Mouse (Mus musculus): ENCODE results near the gene Sh3rf3. TPM values are rescaled to one million over a fixed set of nuclear protein-coding genes. Genes with fewer than 3 reads are reported as not detected.

The Sh3rf3 gene
- polyA plus RNA-seq, 1 experiment = 6.0 TPM

DNA sequence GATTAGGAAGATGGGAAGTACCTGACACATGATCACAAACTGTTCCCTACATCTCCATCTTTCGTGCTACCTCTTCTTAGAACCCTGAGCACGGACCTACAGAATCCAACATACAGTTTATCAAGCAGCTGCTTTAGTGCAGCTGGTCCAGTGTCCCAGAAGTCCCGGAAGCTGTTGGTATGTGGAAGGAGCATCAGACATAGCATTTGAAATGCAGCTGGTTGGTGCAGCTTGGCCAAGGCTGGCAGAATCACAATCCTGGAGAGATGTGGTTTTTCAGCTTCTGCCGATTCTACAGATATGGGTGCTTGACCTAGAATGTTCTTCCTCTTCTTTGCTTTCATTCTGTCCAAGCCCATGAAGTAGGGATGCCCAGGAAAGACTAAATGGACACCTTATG, 64.7 kb downstream of the Sh3rf3 start:
- TF ChIP-seq CTCF (IDR thresholded peaks at IDR 0.05; ENCODE audit: borderline replicate concordance, control insufficient read depth, extremely low read depth, insufficient read depth, low read length, poor library complexity) = no peak
- no peak for TF ChIP-seq POLR2A (IDR thresholded peaks at IDR 0.05; ENCODE audit: control insufficient read depth, extremely low read depth, insufficient read depth, low read length, poor library complexity)
- Histone ChIP-seq H3K36me3 (ENCODE audit: control insufficient read depth, insufficient read depth, low read length) (no peaks in the 10 kb centered on the region), H3K27ac (ENCODE audit: control insufficient read depth, insufficient read depth, low read length) (no peak overlapping the region), H3K4me1 (replicated peaks; ENCODE audit: control insufficient read depth, insufficient read depth, low read length) (no peaks in the 10 kb centered on the region), H3K4me3 (ENCODE audit: control insufficient read depth, insufficient read depth, low read length) (no peak overlapping the region), H3K27me3 (ENCODE audit: control insufficient read depth, insufficient read depth, low read length) (no peaks in the 10 kb centered on the region)
- DNase-seq = no peak
- WGBS = 94% methylated on average over 4 of the region's 4 CpGs

DNA sequence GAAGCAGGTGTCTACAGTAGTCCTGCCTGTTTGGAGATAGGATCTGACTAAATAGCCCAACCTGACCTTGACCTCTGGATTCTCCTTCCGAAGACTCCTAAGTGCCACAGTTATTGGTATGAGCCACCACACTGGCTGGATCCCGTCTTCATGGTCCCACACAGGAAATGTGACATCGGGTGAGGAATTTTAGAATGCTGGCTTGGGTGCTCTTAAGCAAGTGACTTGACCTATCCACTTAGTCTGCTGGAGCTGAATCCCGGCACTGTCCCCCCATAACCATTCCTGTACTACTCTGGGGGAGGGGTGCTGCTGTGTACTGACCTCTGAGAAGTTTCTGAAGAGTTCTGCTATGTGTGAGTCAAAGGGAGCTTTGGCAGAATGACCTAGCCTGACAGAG, 65.5 kb downstream of the Sh3rf3 start:
- H3K4me1 ChIP-seq (replicated peaks; ENCODE audit: control insufficient read depth, insufficient read depth, low read length) = no peaks in the 10 kb centered on the region
- H3K4me3 ChIP-seq (ENCODE audit: control insufficient read depth, insufficient read depth, low read length) = no peak overlapping the region
- no peaks in the 10 kb centered on the region for H3K36me3 ChIP-seq (ENCODE audit: control insufficient read depth, insufficient read depth, low read length)
- WGBS = 95% methylated on average over 4 of the region's 4 CpGs
- TF ChIP-seq CTCF (IDR thresholded peaks at IDR 0.05; ENCODE audit: borderline replicate concordance, control insufficient read depth, extremely low read depth, insufficient read depth, low read length, poor library complexity) (no peak), POLR2A (IDR thresholded peaks at IDR 0.05; ENCODE audit: control insufficient read depth, extremely low read depth, insufficient read depth, low read length, poor library complexity) (no peak)
- no peak overlapping the region for H3K27ac ChIP-seq (ENCODE audit: control insufficient read depth, insufficient read depth, low read length)
- no peaks in the 10 kb centered on the region for H3K27me3 ChIP-seq (ENCODE audit: control insufficient read depth, insufficient read depth, low read length)
- no peak for DNase-seq

DNA sequence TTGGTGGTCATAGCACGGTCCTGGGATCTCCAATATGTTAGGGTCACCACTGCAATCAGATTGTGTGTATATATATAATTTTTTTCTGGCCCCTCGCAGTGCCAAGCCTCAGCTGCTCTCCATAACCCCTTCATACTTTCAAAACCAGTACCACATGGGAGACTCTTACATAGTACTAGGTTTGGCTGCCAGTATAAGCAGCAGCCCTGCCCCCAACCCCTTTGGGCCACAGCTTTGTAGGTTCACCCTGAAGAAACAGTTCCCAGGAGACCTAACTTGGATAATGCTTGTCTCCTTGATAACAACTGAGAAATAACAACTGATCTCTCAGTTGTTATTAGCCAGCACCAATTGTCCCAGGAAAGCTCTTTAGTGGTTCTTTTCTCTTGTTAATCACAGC, 69.6 kb downstream of the Sh3rf3 start:
- WGBS = 81% methylated on average over 2 of the region's 2 CpGs
- TF ChIP-seq POLR2A (IDR thresholded peaks at IDR 0.05; ENCODE audit: control insufficient read depth, extremely low read depth, insufficient read depth, low read length, poor library complexity) = no peak
- no peak for TF ChIP-seq CTCF (IDR thresholded peaks at IDR 0.05; ENCODE audit: borderline replicate concordance, control insufficient read depth, extremely low read depth, insufficient read depth, low read length, poor library complexity)
- H3K4me3 ChIP-seq (ENCODE audit: control insufficient read depth, insufficient read depth, low read length) = no peak overlapping the region
- H3K4me1 ChIP-seq (replicated peaks; ENCODE audit: control insufficient read depth, insufficient read depth, low read length) = no peaks in the 10 kb centered on the region
- no peaks in the 10 kb centered on the region for H3K36me3 ChIP-seq (ENCODE audit: control insufficient read depth, insufficient read depth, low read length)
- no peak overlapping the region for H3K27ac ChIP-seq (ENCODE audit: control insufficient read depth, insufficient read depth, low read length)
- H3K27me3 ChIP-seq (ENCODE audit: control insufficient read depth, insufficient read depth, low read length) = no peaks in the 10 kb centered on the region
- DNase-seq = no peak

DNA sequence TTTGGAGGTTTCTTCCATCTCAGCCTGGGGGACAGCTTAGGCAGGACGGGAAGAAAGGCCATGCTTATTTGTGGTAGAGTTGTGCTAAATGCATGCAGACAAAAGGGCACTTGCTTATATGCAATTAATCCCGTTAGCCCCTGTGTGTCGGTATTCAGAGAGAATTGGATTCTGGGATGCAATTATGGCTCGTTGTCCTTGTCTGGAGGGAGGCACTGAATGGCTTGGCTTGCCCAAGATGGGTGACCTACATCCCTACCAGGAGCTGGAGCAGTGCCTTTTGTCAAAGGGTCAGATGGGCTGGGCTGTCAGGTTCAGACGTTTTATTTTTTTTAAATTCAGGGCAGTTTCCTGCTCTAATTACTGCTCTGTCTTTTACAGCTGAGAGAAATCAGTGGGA, 72.2 kb downstream of the Sh3rf3 start:
- H3K36me3 ChIP-seq (ENCODE audit: control insufficient read depth, insufficient read depth, low read length) = no peaks in the 10 kb centered on the region
- TF ChIP-seq POLR2A (IDR thresholded peaks at IDR 0.05; ENCODE audit: control insufficient read depth, extremely low read depth, insufficient read depth, low read length, poor library complexity) = no peak
- no peak for TF ChIP-seq CTCF (IDR thresholded peaks at IDR 0.05; ENCODE audit: borderline replicate concordance, control insufficient read depth, extremely low read depth, insufficient read depth, low read length, poor library complexity)
- 64% methylated on average over 5 of the region's 5 CpGs for WGBS
- no peaks in the 10 kb centered on the region for H3K27me3 ChIP-seq (ENCODE audit: control insufficient read depth, insufficient read depth, low read length)
- no peak overlapping the region for H3K27ac ChIP-seq (ENCODE audit: control insufficient read depth, insufficient read depth, low read length)
- H3K4me1 ChIP-seq (replicated peaks; ENCODE audit: control insufficient read depth, insufficient read depth, low read length) = no peaks in the 10 kb centered on the region
- no peak overlapping the region for H3K4me3 ChIP-seq (ENCODE audit: control insufficient read depth, insufficient read depth, low read length)
- no peak for DNase-seq

DNA sequence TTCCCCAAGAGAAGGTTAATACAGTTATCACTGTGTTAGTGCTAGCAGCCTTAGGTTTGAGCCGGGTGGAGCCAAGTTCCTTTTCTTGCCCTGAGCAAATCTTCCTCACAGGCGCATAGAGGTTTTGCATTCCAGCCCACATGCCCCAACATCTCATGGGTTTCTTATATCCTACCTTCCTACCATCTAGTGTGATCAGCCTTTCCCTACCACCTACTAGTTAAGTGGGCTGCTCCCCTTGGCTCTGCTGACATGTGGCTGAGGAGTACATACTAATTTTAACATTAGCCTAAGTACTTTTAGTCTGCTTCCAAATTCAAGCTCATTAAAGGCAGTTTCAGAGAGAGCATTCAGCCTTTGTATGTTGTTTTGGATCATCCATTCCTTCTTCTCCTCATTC, 72.7 kb downstream of the Sh3rf3 start:
- 93% methylated on average over 2 of the region's 2 CpGs for WGBS
- no peak overlapping the region for H3K27ac ChIP-seq (ENCODE audit: control insufficient read depth, insufficient read depth, low read length)
- TF ChIP-seq CTCF (IDR thresholded peaks at IDR 0.05; ENCODE audit: borderline replicate concordance, control insufficient read depth, extremely low read depth, insufficient read depth, low read length, poor library complexity) = no peak
- TF ChIP-seq POLR2A (IDR thresholded peaks at IDR 0.05; ENCODE audit: control insufficient read depth, extremely low read depth, insufficient read depth, low read length, poor library complexity) = no peak
- no peaks in the 10 kb centered on the region for H3K27me3 ChIP-seq (ENCODE audit: control insufficient read depth, insufficient read depth, low read length)
- no peaks in the 10 kb centered on the region for H3K4me1 ChIP-seq (replicated peaks; ENCODE audit: control insufficient read depth, insufficient read depth, low read length)
- H3K36me3 ChIP-seq (ENCODE audit: control insufficient read depth, insufficient read depth, low read length) = no peaks in the 10 kb centered on the region
- no peak for DNase-seq
- H3K4me3 ChIP-seq (ENCODE audit: control insufficient read depth, insufficient read depth, low read length) = no peak overlapping the region

DNA sequence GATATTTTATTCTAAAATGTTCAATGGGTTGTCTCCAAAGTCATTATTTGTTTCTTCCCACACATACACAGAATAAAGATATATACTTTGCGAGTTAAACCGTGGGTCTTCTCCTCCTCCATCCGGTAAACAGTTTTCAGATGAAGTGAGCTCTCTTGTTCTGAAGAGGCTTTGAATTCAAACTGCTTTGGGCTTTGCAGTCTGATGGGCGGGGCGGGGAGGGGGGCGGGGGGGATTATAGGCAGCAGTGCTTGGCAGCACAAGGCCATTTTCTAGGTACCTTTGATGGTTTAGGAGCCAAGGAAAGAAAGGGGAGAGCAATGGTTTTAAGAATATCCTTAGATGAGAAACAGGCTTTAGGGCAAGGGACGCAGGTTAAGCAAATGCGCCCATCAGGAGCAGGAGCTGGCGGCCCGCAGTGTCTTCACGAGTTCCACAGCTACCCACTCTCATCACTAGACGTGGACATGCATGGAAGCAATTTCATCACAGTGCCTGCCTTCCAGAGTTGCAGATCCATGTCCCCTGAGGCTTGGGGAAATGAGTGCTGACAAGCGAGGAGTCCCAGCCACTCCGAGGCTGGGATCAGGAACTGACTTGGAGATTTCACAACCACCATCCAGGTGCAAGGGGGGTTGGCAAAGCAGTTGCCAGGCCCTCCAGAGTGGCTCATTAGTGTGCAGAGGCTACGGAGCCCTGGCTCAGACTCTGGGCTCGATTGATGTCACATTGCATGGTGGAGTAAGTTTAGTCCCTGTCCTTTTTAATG, 77.7 kb downstream of the Sh3rf3 start:
- no peak overlapping the region for H3K27ac ChIP-seq (ENCODE audit: control insufficient read depth, insufficient read depth, low read length)
- TF ChIP-seq CTCF (IDR thresholded peaks at IDR 0.05; ENCODE audit: borderline replicate concordance, control insufficient read depth, extremely low read depth, insufficient read depth, low read length, poor library complexity) = no peak
- no peak for TF ChIP-seq POLR2A (IDR thresholded peaks at IDR 0.05; ENCODE audit: control insufficient read depth, extremely low read depth, insufficient read depth, low read length, poor library complexity)
- H3K27me3 ChIP-seq (ENCODE audit: control insufficient read depth, insufficient read depth, low read length) = no peaks in the 10 kb centered on the region
- no peak for DNase-seq
- H3K4me1 ChIP-seq (replicated peaks; ENCODE audit: control insufficient read depth, insufficient read depth, low read length) = no peaks in the 10 kb centered on the region
- H3K36me3 ChIP-seq (ENCODE audit: control insufficient read depth, insufficient read depth, low read length) = no peaks in the 10 kb centered on the region
- WGBS = 77% methylated on average over 16 of the region's 16 CpGs
- no peak overlapping the region for H3K4me3 ChIP-seq (ENCODE audit: control insufficient read depth, insufficient read depth, low read length)
